Comparison of ENCODE assay signal across 10 mouse cellular contexts in the genomic region with DNA sequence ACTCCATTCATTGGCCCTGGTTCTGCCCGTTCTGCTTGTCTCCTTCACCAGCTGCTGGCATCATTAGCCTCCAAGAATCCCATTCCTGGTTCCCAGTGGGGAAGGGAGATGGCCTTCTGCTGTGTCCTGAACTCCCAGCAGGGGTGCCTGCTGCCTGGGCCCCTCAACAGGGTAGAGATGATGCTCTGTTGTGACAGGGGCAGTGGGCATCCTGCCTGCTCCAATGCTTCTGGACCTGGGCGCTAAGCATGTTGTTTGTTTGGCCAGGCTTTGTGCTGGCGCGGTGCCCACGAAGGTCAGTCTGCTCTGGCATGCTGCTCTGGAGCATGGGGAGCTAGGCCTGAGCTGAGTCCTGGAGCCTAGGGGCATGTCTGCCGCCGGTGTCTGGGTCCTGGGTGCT. TPM values are rescaled to one million over a fixed set of nuclear protein-coding genes. Genes with fewer than 3 reads are reported as not detected.
DNase-seq lines count a peak whose midpoint lies in the region; ATAC-seq lines count a peak whose summit lies in the region.
"Had no signal": no experiment of that assay in that cellular context is flagged by ENCODE, and none has a peak within 500 bp of the region (broad histone marks: within the 10 kb centered on the region; RNA-seq: fewer than 3 reads in every experiment).

No protein-coding gene starts in this region.

- no peak overlapping the region for H3K4me3 ChIP-seq in hindbrain, embryonic 10.5 days
- H3K4me3 ChIP-seq in hindbrain, embryonic 11.5 days (ENCODE audit: low read depth, low read length) = no peak overlapping the region
- no peak overlapping the region for H3K4me3 ChIP-seq in heart, embryonic 15.5 days
- H3K4me3 ChIP-seq: midbrain, embryonic 12.5 days had no signal

- no peak overlapping the region for H3K9ac ChIP-seq in hindbrain, embryonic 11.5 days (ENCODE audit: low read depth, low read length)
- 0 out of 2 replicates have a peak overlapping the region, but pooled peaks have one; percentile 11 for H3K9ac ChIP-seq in heart, embryonic 15.5 days
- H3K9ac ChIP-seq: midbrain, embryonic 12.5 days had no signal

- no peak overlapping the region for H3K4me2 ChIP-seq in hindbrain, embryonic 11.5 days (replicated peaks; ENCODE audit: low read depth, low read length)
- peak overlapping the region; percentile 34 for H3K4me2 ChIP-seq in heart, embryonic 15.5 days
- H3K4me2 ChIP-seq: midbrain, embryonic 12.5 days had no signal

- no peaks in the 10 kb centered on the region for H3K9me3 ChIP-seq in hindbrain, embryonic 10.5 days
- H3K9me3 ChIP-seq in hindbrain, embryonic 11.5 days (ENCODE audit: control insufficient read depth, low read length) = no peaks in the 10 kb centered on the region
- H3K9me3 ChIP-seq in heart, embryonic 15.5 days (replicated peaks) = no peaks in the 10 kb centered on the region
- H3K9me3 ChIP-seq: midbrain, embryonic 12.5 days had no signal

- H3K27ac ChIP-seq in hindbrain, embryonic 10.5 days = peak overlapping the region; percentile 60
- no peak overlapping the region for H3K27ac ChIP-seq in hindbrain, embryonic 11.5 days (ENCODE audit: low read depth, low read length)
- peak overlapping the region; percentile 96 for H3K27ac ChIP-seq in heart, embryonic 15.5 days
- H3K27ac ChIP-seq: midbrain, embryonic 12.5 days had no signal

- WGBS in hindbrain, embryonic 10.5 days = 78% methylated on average over 7 of the region's 7 CpGs
- WGBS in hindbrain, embryonic 11.5 days = 81% methylated on average over 7 of the region's 7 CpGs
- 35% methylated on average over 7 of the region's 7 CpGs for WGBS in heart, embryonic 15.5 days

- H3K27me3 ChIP-seq in hindbrain, embryonic 10.5 days (ENCODE audit: insufficient read depth, poor library complexity, severe bottlenecking) = peaks cover 6% of the 10 kb centered on the region; the same call in 1 of the 2 replicates
- H3K27me3 ChIP-seq in hindbrain, embryonic 11.5 days (ENCODE audit: control insufficient read depth, insufficient read depth, low read length) = no peaks in the 10 kb centered on the region
- H3K27me3 ChIP-seq in heart, embryonic 15.5 days = no peaks in the 10 kb centered on the region

- no peaks in the 10 kb centered on the region for H3K36me3 ChIP-seq in hindbrain, embryonic 10.5 days
- no peaks in the 10 kb centered on the region for H3K36me3 ChIP-seq in hindbrain, embryonic 11.5 days (ENCODE audit: control insufficient read depth, insufficient read depth, low read length)
- no peaks in the 10 kb centered on the region for H3K36me3 ChIP-seq in heart, embryonic 15.5 days
- H3K36me3 ChIP-seq: midbrain, embryonic 12.5 days had no signal

- peaks cover 94% of the 10 kb centered on the region for H3K4me1 ChIP-seq in hindbrain, embryonic 10.5 days (replicated peaks)
- peaks cover 39% of the 10 kb centered on the region for H3K4me1 ChIP-seq in hindbrain, embryonic 11.5 days (replicated peaks; ENCODE audit: control insufficient read depth, insufficient read depth, low read length)
- H3K4me1 ChIP-seq in heart, embryonic 15.5 days (replicated peaks) = peaks cover 95% of the 10 kb centered on the region

- no peak for ATAC-seq in hindbrain, embryonic 11.5 days (ENCODE audit: low FRiP score)
- no peak for ATAC-seq in heart, embryonic 15.5 days (replicated peaks; ENCODE audit: insufficient number of reproducible peaks, insufficient read depth, low FRiP score, low read depth)

- no peak for DNase-seq in hindbrain, embryonic 10.5 days (ENCODE audit: low spot score)
- DNase-seq in hindbrain, embryonic 11.5 days (ENCODE audit: low spot score) = no peak
- peak; percentile 85 for DNase-seq in cerebellum, adult 11 months
- peak; percentile 91 for DNase-seq in kidney, postnatal 10 days
- DNase-seq in retina, postnatal 1 day = peak; percentile 89
- DNase-seq in left cerebral cortex, adult 8-10 months (ENCODE audit: low spot score in 2 of 2) = no peak
- no peak for DNase-seq in thymus, postnatal 14 days

RNA-seq across cellular contexts. Expression of gene Hspg2, which starts 16.0 kb away (rescaled TPM):
- 15.2 and 18.2 TPM in 2 replicates for polyA plus RNA-seq in hindbrain, embryonic 10.5 days (2016; fragmentation: Nextera tagmentation; extraction: Ambion mirVana)
- 14.7 and 18.1 TPM in 2 replicates for polyA plus RNA-seq in hindbrain, embryonic 11.5 days (2014; fragmentation: Nextera tagmentation; extraction: Ambion mirVana)
- 41.3 and 56.3 TPM in 2 replicates for polyA plus RNA-seq in heart, embryonic 15.5 days (2015; fragmentation: Nextera tagmentation; extraction: Ambion mirVana)
- total RNA-seq in left cerebral cortex, adult 8-10 months (2022) = 1 to 10 TPM; 4.1 to 6.4 (median 6.0) TPM

RNA-seq across cellular contexts. Expression of gene 1700013G24Rik, which starts 31.5 kb away (rescaled TPM):
- not detected in 2 replicates for polyA plus RNA-seq in hindbrain, embryonic 10.5 days (2016; fragmentation: Nextera tagmentation; extraction: Ambion mirVana)
- not detected in 2 replicates for polyA plus RNA-seq in hindbrain, embryonic 11.5 days (2014; fragmentation: Nextera tagmentation; extraction: Ambion mirVana)
- not detected in 2 replicates for polyA plus RNA-seq in heart, embryonic 15.5 days (2015; fragmentation: Nextera tagmentation; extraction: Ambion mirVana)
- not detected for total RNA-seq in left cerebral cortex, adult 8-10 months (2022)
- polyA plus RNA-seq: cortical plate, adult 2 months; midbrain, embryonic 12.5 days had no signal

RNA-seq across cellular contexts. Expression of gene Cela3b, which starts 54.2 kb away (rescaled TPM):
- polyA plus RNA-seq in hindbrain, embryonic 10.5 days (2016; fragmentation: Nextera tagmentation; extraction: Ambion mirVana) = not detected in 2 replicates
- polyA plus RNA-seq in hindbrain, embryonic 11.5 days (2014; fragmentation: Nextera tagmentation; extraction: Ambion mirVana) = not detected in 2 replicates
- polyA plus RNA-seq in heart, embryonic 15.5 days (2015; fragmentation: Nextera tagmentation; extraction: Ambion mirVana) = not detected in 2 replicates
- total RNA-seq in left cerebral cortex, adult 8-10 months (2022) = not detected
- polyA plus RNA-seq: cortical plate, adult 2 months; midbrain, embryonic 12.5 days had no signal

Comparison
In these comparisons a context has a peak if more than half of its experiments do, and no peak if none do; other contexts are left out.
1. DNase-seq: peak in cerebellum, adult 11 months (single experiment), kidney, postnatal 10 days (single experiment) and retina, postnatal 1 day (single experiment); none in hindbrain, embryonic 10.5 days (single experiment), hindbrain, embryonic 11.5 days (single experiment), left cerebral cortex, adult 8-10 months (0 of 2) and thymus, postnatal 14 days (single experiment).